Mouse (Mus musculus): ENCODE measurements around the gene Trpm1. TPM values are rescaled to one million over a fixed set of nuclear protein-coding genes. Genes with fewer than 3 reads are reported as not detected.
"Not testable (repeated sequence)": the region's sequence is repeated elsewhere in the genome, so short reads cannot be mapped to it uniquely, and the experiment has no call there.

Trpm1 gene
- total RNA-seq (2021), result under 1 TPM in 1 of 2 experiments, not detected in 1; 0.33 TPM
- long read RNA-seq, experiment 1, result 0 reads
- long read RNA-seq, experiment 2, partial matches to known transcripts, result 0 of 2 reads
- long read RNA-seq, experiment 2, other reads (novel, unspliced or antisense), result 1 of 2 reads

GRCm38 (mm10) chr7:64153535-64153934, at the start of gene Trpm1:
Gene Trpm1, plus strand, starts transcription at chr7:64153835.
- intact Hi-C loops (cut with DNase I), result loop anchor here (10.0 kb wide), 2 partner anchors 219 to 299 kb away; partner anchors contain the start of gene Klf13
- DNase-seq, result no peak

GRCm38 (mm10) chr7:64122131-64122715, 31.4 kb upstream of the Trpm1 start:
- DNase-seq, result no peak
- intact Hi-C loops (cut with DNase I), result no loop called here

GRCm38 (mm10) chr7:64123721-64124120, 29.9 kb upstream of the Trpm1 start:
- intact Hi-C loops (cut with DNase I), result no loop called here
- no peak for DNase-seq

GRCm38 (mm10) chr7:64125994-64126393, 27.6 kb upstream of the Trpm1 start:
- intact Hi-C loops (cut with DNase I), result not testable (repeated sequence)

GRCm38 (mm10) chr7:64139866-64140265, 13.8 kb upstream of the Trpm1 start:
- no peak for DNase-seq
- intact Hi-C loops (cut with DNase I), result no loop called here

More at GRCm38 (mm10) chr7:64125994-64126393, 27.6 kb upstream of the Trpm1 start:
- not testable (repeated sequence) for DNase-seq

- intact Hi-C loops (cut with DNase I), result no loop called here
- no peak for DNase-seq
Measured at GRCm38 (mm10) chr7:64141301-64142032, 12.2 kb upstream of the Trpm1 start.

GRCm38 (mm10) chr7:64149337-64149736, 4.3 kb upstream of the Trpm1 start:
- intact Hi-C loops (cut with DNase I), result no loop called here
- no peak for DNase-seq

- DNase-seq, result no peak
- intact Hi-C loops (cut with DNase I), result loop anchor here (10.0 kb wide), 2 partner anchors 215 to 295 kb away; partner anchors contain the start of gene Klf13
Measured at GRCm38 (mm10) chr7:64149747-64150146, 3.9 kb upstream of the Trpm1 start.

- DNase-seq, result peak in 1 of 2 experiments; percentile 28
- intact Hi-C loops (cut with DNase I), result loop anchor here (10.0 kb wide), 2 partner anchors 216 to 296 kb away; partner anchors contain the start of gene Klf13
Measured at GRCm38 (mm10) chr7:64150436-64151080, 3.1 kb upstream of the Trpm1 start.

GRCm38 (mm10) chr7:64155226-64155625, 1.6 kb downstream of the Trpm1 start:
- no peak for DNase-seq
- intact Hi-C loops (cut with DNase I), result loop anchor here (10.0 kb wide), 2 partner anchors 220 to 300 kb away; partner anchors contain the start of gene Klf13

- DNase-seq, result peak; percentile 84
- intact Hi-C loops (cut with DNase I), result loop anchor here (10.0 kb wide), 2 partner anchors 221 to 301 kb away; partner anchors contain the start of gene Klf13
Measured at GRCm38 (mm10) chr7:64155687-64156086, 2.1 kb downstream of the Trpm1 start.

GRCm38 (mm10) chr7:64156271-64156911, 2.8 kb downstream of the Trpm1 start:
- peak; percentile 59 to 64 for DNase-seq
- intact Hi-C loops (cut with DNase I), result loop anchor here (10.0 kb wide), 2 partner anchors 222 to 302 kb away; partner anchors contain the start of gene Klf13

GRCm38 (mm10) chr7:64156918-64157690, 3.5 kb downstream of the Trpm1 start:
- intact Hi-C loops (cut with DNase I), result loop anchor here (10.0 kb wide), 2 partner anchors 222 to 302 kb away; partner anchors contain the start of gene Klf13

GRCm38 (mm10) chr7:64158281-64159055, 4.8 kb downstream of the Trpm1 start:
- intact Hi-C loops (cut with DNase I), result loop anchor here (10.0 kb wide), 2 partner anchors 224 to 304 kb away; partner anchors contain the start of gene Klf13
- DNase-seq, result no peak

More at GRCm38 (mm10) chr7:64156918-64157690, 3.5 kb downstream of the Trpm1 start:
- DNase-seq, result no peak

GRCm38 (mm10) chr7:64159056-64159542, 5.5 kb downstream of the Trpm1 start:
- peak in 1 of 2 experiments; percentile 27 for DNase-seq
- intact Hi-C loops (cut with DNase I), result loop anchor here (10.0 kb wide), 2 partner anchors 224 to 304 kb away; partner anchors contain the start of gene Klf13

GRCm38 (mm10) chr7:64159612-64160591, 6.3 kb downstream of the Trpm1 start:
- intact Hi-C loops (cut with DNase I), result loop anchor here (5.0 to 10.0 kb wide), 3 partner anchors 225 to 408 kb away; partner anchors contain the start of gene Klf13
- no peak for DNase-seq
